Mouse (Mus musculus) forebrain, embryonic 14.5 days (tissue): ENCODE measurements at regions not wholly inside any gene's neighbourhood (a gene's known extent, or its start where the extent isn't known, plus 50 kb on each side); places are given as distances from the start of the nearest gene placed in this dataset.
"Not testable (repeated sequence)": the region's sequence is repeated elsewhere in the genome, so short reads cannot be mapped to it uniquely, and the experiment has no call there.

Source experiments
- ATAC-seq: fragments of 200-750 bp; cut with Nextera tagmentation; 2 replicates; pipeline ENCODE4 v1.8.0; 2017; ENCODE audit warnings: mild to moderate bottlenecking, moderate library complexity
- DNase-seq: peaks from one replicate; pipeline ENCODE4 v3.0.0-alpha.2; 2015; ENCODE audit warnings: low spot score
- H3K27ac ChIP-seq: fragments of 300-500 bp; sonication (generic); 2 replicates; pipeline ENCODE4 v1.5.1; 2014; ENCODE audit warnings: low read depth, mild to moderate bottlenecking, control low read depth, low read length, moderate library complexity
- H3K27me3 ChIP-seq: fragments of 300-500 bp; sonication (generic); replicated peaks from 2 replicates; pipeline ENCODE4 v1.6.1; 2014; ENCODE audit warnings: low read length, control low read depth, mixed read lengths; ENCODE audit not compliant: control insufficient read depth, insufficient read depth
- H3K36me3 ChIP-seq: fragments of 300-500 bp; sonication (generic); 2 replicates; pipeline ENCODE4 v1.6.1; 2014; ENCODE audit warnings: low read length, control low read depth; ENCODE audit not compliant: control insufficient read depth, insufficient read depth
- H3K4me1 ChIP-seq: fragments of 300-500 bp; sonication (generic); 2 replicates; pipeline ENCODE4 v1.6.1; 2014; ENCODE audit warnings: antibody characterized with exemption, low read length, control low read depth; ENCODE audit not compliant: control insufficient read depth, insufficient read depth
- H3K4me2 ChIP-seq: fragments of 300-500 bp; sonication (generic); 2 replicates; pipeline ENCODE4 v1.6.1; 2014; ENCODE audit warnings: mild to moderate bottlenecking, control low read depth, low read length
- H3K4me3 ChIP-seq: fragments of 300-500 bp; sonication (generic); 2 replicates; pipeline ENCODE4 v1.5.1; 2014; ENCODE audit warnings: low read depth, low read length, control low read depth
- H3K9ac ChIP-seq: fragments of 300-500 bp; sonication (generic); 2 replicates; pipeline ENCODE4 v1.6.1; 2014; ENCODE audit warnings: mild to moderate bottlenecking, low read length, control low read depth, moderate library complexity
- H3K9me3 ChIP-seq: fragments of 300-500 bp; sonication (generic); replicated peaks from 2 replicates; pipeline ENCODE4 v1.6.1; 2016; ENCODE audit warnings: low read length, control low read depth, mixed read lengths; ENCODE audit not compliant: control insufficient read depth
- WGBS: fragments of 180-500 bp; shearing (Covaris S2); extraction: QIAGEN DNeasy Blood & Tissue Kit; methylation state at CpG from one replicate; pipeline ENCODE4 v1.1.7; 2014; 5-methylcytosine and 5-hydroxymethylcytosine counted together

DNA sequence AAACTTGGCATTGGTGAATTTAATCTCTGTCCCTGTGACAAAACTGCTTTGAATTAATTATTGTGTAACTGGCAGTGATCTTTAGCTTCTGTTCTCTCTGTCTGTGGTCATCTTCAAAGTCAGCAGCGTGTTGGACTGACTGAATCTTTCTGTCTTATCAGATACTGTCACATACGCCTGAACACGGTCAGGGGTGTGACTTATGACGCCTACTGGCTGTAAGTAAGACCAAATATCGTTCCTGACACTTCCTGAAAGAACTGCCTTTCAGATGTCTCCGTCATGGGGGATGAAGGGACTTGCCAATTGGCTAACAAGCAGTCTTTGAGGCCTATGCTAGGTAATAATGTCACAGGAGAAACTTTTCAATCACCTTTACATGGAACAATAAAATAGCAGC, 402.2 kb downstream of the Gabrg2 start:
- ATAC-seq (no peak), DNase-seq (peak; percentile 3)
- Histone ChIP-seq H3K4me3 (no peak overlapping the region), H3K9me3 (no peaks in the 10 kb centered on the region), H3K4me1 (no peaks in the 10 kb centered on the region), H3K4me2 (no peak overlapping the region), H3K27me3 (no peaks in the 10 kb centered on the region), H3K27ac (no peak overlapping the region), H3K36me3 (no peaks in the 10 kb centered on the region), H3K9ac (no peak overlapping the region)
- 70% methylated on average over 6 of the region's 6 CpGs for whole genome bisulfite sequencing

DNA sequence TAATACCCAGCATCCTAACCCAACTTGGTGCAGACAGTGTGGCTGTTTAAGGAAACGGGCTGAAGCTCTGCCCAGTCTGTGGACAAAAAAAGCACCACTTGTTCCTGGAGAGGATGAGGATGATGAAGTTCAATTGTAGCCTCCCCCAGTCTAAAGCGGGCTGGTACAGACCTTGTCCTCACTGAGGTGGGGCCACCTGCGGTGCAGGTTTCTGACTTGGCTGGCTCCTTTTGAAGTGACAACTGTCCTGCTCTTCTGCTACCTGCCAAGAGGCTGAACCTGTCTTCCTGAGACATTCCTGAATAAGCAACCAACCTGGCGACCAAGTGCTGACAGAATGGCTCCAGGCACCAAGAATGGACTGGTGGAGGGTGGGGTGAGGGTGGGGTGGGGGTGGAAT, 409.2 kb downstream of the Gabrg2 start:
- not testable (repeated sequence) for H3K9ac ChIP-seq, H3K4me1 ChIP-seq, H3K4me2 ChIP-seq, H3K27me3 ChIP-seq, H3K4me3 ChIP-seq, H3K9me3 ChIP-seq, H3K27ac ChIP-seq, H3K36me3 ChIP-seq, DNase-seq, ATAC-seq
- 74% methylated on average over 4 of the region's 4 CpGs for WGBS
